Mouse (Mus musculus): ENCODE measurements around the gene Bscl2.
"Not testable (repeated sequence)": the region's sequence is repeated elsewhere in the genome, so short reads cannot be mapped to it uniquely, and the experiment has no call there.

The Bscl2 gene

GRCm38 (mm10) chr19:8831262-8831661 is 6.0 kb upstream of the Bscl2 start:
- no peak for DNase-seq (ENCODE audit: low spot score)

- DNase-seq (ENCODE audit: low spot score): no peak
Observed at GRCm38 (mm10) chr19:8832971-8833370, 4.3 kb upstream of the Bscl2 start.

GRCm38 (mm10) chr19:8836327-8836726 is 940 bp upstream of the Bscl2 start:
- DNase-seq (ENCODE audit: low spot score): not testable (repeated sequence)

- DNase-seq (ENCODE audit: low spot score): no peak
Observed at GRCm38 (mm10) chr19:8838041-8838730, 919 bp downstream of the Bscl2 start.

- DNase-seq (ENCODE audit: low spot score): no peak
Observed at GRCm38 (mm10) chr19:8839103-8839907, 2.0 kb downstream of the Bscl2 start, which contains the start of gene Gng3. Gene Gng3, minus strand, starts transcription at chr19:8839194.

GRCm38 (mm10) chr19:8839908-8840791 is 2.9 kb downstream of the Bscl2 start:
- DNase-seq (ENCODE audit: low spot score): peak; percentile 54

GRCm38 (mm10) chr19:8841012-8841411 is 3.7 kb downstream of the Bscl2 start:
- no peak for DNase-seq (ENCODE audit: low spot score)

- no peak for DNase-seq (ENCODE audit: low spot score)
Observed at GRCm38 (mm10) chr19:8842961-8843360, 5.7 kb downstream of the Bscl2 start.

- peak; percentile 79 for DNase-seq (ENCODE audit: low spot score)
Observed at GRCm38 (mm10) chr19:8844371-8845129, 7.3 kb downstream of the Bscl2 start.

- no peak for DNase-seq (ENCODE audit: low spot score)
Observed at GRCm38 (mm10) chr19:8848356-8848755, 11.1 kb downstream of the Bscl2 start.

GRCm38 (mm10) chr19:8850402-8850901 is 13.2 kb downstream of the Bscl2 start, which contains the start of gene Lrrn4cl:
Gene Lrrn4cl, plus strand, starts transcription at chr19:8850768.
- peak; percentile 82 for DNase-seq (ENCODE audit: low spot score)

GRCm38 (mm10) chr19:8851639-8852038 is 14.4 kb downstream of the Bscl2 start:
- DNase-seq (ENCODE audit: low spot score): no peak

GRCm38 (mm10) chr19:8852236-8852928 is 15.1 kb downstream of the Bscl2 start:
- no peak for DNase-seq (ENCODE audit: low spot score)

GRCm38 (mm10) chr19:8853117-8853516 is 15.8 kb downstream of the Bscl2 start:
- no peak for DNase-seq (ENCODE audit: low spot score)

- no peak for DNase-seq (ENCODE audit: low spot score)
Observed at GRCm38 (mm10) chr19:8857689-8858088, 20.4 kb downstream of the Bscl2 start.

GRCm38 (mm10) chr19:8859018-8859417 is 21.8 kb downstream of the Bscl2 start:
- DNase-seq (ENCODE audit: low spot score): no peak

GRCm38 (mm10) chr19:8864265-8864664 is 27.0 kb downstream of the Bscl2 start:
- no peak for DNase-seq (ENCODE audit: low spot score)

GRCm38 (mm10) chr19:8870381-8870780 is 33.1 kb downstream of the Bscl2 start:
- DNase-seq (ENCODE audit: low spot score): not testable (repeated sequence)

GRCm38 (mm10) chr19:8870838-8871237 is 33.6 kb downstream of the Bscl2 start:
- DNase-seq (ENCODE audit: low spot score): no peak

Measured in MN1 (cell line).